Mouse (Mus musculus) retina, embryonic 14.5 days (tissue): ENCODE results near the gene Klf7.

ENCODE experiments used
- DNase-seq: peaks from one replicate; pipeline ENCODE4 v3.0.0-alpha.2; 2015; ENCODE audit warnings: low spot score

Klf7 gene

DNA sequence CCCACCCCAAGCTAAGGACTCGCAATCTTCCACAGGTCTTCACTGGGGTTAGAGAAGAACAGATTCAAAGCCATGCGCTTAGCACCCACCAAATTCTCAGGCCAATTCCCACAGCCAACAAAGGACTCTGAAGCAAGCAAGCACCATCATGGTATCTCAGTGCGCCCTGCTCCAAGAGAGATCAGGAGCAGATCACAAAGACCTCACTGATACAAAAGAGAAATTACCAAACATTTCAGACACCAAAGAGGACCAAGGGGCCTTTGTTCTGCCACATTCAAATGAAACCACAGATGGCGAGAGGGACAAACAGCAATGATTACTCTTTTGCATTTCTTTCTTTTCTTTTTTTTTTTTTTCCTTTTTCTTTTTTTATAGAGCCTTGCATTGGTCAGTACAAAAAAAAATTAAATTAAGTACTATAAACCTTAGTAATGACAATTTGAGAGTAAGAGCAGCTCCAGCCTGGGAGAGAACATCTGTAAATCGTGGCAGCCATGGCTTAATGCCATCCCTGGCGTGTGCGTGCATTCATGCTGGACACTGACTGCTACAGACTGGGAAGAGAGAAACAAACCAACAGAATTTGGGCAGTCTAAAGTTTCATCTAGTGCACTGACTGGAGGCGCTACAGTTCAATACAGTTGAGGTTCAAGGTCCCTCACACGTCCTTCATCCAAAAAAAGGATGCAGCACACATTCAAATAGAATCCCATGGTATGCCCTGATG lies 89.4 kb downstream of the Klf7 start:
- DNase-seq = no peak

DNA sequence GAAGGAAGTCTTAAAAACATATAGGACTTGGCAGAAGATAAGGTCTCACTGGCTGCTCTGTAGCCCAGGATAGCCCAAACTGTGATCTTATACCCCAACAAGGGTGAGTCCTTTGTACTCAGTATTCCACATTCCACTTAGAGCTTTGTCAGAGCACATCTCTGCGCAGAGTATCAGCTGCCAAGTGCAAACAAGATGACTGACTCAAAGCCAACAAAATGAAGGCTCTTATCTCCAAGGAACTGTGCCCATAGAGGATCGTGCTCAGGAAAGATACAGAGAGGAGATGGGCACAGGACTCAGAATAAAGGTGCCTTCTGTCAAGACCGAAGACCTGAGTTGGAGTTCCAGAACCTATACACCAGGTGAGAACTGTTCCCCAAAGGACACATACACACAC lies 100.1 kb downstream of the Klf7 start:
- no peak for DNase-seq

DNA sequence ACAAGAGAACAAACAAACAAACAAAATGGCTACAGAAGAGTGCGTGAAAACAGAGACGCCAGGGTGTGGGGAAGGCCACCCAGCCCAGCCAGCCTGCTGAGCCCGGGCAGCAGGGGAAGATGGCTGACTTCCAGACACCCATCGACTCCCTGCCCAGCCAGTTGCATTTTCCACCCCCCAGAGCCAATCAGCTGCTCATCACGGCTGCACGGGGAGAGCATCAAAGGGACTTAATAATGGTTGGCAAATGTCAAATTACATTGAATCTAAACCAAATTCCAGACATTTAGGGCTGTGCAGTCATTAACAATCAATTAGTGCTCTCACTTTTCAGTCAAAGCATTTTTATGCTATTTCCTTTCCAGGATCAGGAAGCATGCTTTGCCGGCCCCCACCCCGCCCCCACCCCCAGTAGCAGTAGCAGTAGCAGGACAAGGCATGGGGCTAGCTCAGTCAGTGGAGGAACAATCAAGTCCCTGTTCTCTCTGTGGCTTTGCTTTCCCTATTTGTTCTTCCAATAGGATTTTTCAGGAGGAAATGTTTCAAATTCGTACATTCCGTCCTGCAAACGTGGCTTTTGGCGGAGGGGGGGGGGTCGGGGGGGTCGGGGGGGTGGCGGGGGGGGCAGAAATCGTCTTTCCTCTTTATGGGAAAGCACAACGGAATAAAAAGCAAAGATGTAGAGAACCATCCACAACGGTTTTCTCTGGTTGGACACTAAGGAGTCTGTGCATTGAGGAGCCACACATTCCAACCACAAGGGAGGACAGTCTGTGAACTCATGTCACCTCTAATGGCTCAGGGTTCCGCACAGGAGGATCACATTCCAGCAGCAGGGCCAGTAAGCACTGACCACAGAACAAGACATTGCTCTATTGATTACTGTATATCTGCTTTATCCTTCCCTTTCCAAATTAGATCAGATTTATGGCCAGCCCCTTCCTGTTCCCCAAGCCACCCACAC lies 101.1 kb downstream of the Klf7 start:
- peak; percentile 23 for DNase-seq

DNA sequence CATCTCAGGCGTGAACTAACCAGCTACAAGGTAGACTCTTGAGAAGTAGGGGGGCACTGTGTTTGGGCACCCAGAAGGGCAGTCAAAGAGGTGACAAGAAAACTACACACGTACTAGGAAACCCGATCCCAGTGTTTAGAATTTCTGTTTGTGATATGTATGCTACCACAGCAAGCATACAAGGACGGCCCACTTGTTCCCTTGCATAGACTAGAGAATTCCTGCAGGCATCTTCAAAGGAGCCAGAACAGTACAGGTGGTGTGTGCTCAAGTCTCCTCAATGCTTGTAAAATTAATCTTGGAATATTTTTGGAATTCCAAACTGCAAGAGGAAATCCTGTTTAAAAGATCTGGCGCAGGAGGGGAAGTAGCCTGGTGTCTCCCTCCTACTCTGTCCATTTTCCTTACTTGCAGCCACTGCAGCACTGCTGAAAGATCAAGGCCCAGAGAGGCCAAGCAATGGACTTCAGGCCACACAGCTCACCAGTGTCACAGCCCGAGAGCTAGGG lies 102.9 kb downstream of the Klf7 start:
- DNase-seq = no peak

DNA sequence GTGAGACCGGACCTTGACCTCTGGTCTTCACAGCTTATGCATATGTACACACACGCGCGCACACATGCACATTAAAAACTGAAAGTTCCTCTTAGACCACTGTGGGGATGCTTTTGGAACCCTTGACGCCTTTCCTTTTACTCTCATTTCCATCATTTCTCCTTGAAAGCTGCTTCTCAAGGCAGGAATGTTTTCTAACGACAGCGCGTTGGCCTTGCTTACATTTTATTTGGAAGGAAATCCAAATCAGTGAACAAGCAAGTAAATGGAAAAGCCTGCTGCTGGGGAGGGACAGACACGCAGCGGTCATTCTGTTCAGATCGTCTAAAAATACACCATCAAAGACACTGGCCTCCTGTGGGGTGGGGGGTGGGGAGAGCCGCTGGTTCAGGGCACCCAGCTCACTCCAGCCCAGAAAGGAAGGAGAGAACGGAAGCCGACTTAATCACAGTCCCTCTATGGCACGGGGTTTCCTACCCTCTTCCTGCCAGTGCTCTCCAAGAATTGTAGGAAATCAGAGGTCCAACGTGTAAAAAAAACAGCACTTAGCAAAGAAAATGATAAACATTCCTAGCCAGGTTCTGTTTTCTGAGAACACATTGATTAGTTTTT lies 103.5 kb downstream of the Klf7 start:
- DNase-seq = no peak

DNA sequence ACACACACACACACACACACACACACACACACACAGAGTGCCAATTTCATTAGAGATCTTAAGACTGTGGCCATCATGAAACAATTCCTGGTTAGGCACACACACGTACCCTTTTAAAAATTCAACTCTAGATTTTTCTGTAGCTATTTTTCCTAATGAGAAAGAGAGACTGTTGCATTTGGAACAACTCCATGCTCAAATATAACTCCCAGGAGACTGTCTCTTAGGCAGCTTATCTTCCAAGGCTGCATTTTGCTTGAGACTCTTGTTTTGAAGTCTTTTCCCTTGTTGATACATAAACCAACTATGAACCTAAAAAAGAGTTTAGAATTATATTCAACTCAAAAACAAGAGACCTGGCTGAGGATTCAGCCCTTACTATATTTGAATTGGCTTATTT lies 108.0 kb downstream of the Klf7 start:
- DNase-seq = no peak

DNA sequence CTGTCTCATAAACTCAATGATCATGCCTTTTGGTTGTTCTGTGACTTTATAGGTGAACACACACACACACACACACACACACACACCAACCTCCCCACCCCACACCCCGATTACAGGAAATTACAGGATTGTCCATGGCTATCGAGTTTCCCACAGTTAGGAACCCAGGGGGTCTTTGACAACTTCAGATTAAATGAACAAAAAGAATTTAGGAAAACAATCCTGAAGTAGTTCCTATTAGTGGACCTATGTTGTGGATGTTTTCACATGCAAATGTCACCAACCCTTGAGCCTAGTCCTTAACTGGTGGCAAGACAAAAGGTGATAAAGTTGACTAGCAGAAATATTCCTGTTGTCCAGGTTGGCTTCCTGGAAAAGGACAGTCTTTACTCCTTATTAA lies 113.1 kb downstream of the Klf7 start:
- DNase-seq = no peak

DNA sequence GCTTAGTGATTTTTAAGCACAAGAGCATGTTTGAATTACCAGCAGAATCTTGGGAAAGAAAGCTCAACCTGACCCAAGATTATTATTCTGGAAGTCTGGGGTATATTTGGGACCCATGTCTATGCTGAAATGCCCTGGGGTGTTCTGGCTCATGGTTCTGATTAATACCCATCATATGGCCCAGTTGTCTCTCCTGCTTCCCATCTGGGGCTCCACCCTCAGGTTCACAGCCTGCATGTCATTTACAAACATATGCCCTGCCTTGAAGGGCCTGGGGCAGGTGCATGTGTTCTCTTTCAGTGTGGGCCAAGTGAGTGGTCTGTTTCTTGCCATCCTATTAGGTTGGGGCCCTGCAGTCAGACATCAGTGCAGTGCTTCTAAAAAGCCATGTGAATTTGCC lies 114.1 kb downstream of the Klf7 start:
- no peak for DNase-seq

DNA sequence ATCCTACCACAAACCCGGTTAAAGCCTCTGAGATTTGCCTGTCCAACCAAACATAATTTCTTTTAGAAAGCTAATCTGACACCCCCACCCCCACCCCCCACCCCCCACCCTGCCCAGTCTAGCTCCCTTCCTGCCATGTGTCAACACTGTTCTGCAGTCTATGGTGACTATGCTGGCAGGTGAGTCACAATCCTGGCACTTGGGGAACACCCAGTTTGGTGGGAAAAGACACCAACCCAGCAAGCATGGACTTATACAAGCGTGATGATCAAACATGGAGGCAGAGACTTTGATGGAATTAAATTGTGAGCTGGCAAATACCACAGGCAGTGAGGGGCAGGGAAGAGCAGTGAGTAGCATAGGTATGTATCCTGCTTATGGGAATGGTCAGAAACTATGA lies 116.9 kb downstream of the Klf7 start:
- no peak for DNase-seq

DNA sequence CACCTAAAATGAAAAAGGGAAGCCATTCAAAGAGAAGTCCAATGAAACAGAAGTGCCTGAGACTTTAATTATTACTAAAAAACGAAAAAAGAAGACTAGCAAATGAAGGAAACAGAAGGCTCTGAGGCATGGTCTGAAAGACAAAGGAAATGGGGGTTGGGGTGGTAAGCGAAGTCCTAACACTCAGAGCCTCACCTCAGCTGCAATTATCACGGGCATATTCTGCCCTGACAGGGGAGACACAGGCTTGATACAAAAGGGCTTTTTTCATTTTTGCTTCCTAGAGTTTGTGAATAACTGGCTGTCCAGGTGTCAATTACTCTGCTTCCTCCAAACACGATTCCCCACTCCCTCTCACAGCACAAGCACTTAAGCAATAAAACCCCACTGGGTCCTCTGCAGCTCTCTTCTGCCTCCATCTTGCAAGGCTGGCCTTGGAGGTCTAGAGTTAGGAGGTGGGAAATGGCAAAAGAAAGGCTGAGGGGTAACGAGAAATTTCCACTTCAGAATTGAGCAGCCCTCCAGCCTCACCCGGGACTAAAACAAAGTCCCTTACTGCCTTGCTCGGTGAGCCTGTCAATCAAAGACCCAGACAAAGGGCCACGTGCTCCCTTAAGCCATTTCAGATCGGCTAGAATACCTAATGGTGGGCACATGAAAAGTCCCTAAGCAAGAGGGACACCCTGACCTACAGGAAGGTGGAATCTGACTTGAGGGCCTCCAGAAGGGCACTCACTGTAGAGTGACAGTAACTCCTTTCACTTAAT lies 118.4 kb downstream of the Klf7 start:
- no peak for DNase-seq

DNA sequence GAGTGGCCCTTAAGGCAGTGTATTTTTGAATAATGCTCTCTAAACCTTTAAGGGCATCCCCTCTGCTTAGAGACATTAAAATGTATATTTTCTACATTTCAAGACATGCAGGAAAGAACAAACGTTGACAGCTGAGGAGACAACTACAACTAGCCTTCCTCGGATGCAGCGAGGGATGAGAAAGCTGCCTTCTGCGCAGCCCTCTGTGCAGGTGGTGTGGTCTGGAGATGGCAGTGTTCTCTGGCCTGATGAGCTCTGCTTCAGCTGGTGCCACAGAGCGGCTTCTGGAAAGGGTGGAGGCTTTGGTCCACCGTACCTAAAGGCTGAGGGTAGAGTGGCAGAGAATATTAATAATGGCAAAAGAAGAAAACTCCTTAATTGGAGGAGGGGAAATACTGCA lies 120.0 kb downstream of the Klf7 start:
- no peak for DNase-seq

DNA sequence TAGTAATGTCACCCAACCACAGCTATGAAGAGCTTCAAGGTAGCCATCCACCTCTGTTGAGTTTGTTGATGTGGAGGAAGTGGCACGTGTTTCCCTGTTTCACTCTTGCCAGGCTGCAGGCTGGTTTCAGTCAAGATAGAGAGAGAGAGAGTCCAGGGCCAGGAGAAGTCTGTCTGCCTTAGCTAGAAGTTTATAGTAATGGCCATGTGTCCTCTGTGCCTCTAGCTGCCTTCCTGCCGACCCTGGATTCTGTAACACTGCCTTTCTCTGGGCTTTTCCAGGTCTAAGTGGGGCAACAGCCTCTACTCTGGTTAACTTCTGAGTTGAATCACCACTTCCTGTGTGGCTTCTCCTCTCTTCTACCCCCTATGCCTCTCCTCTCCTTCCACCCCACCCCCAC lies 121.5 kb downstream of the Klf7 start:
- DNase-seq = no peak

DNA sequence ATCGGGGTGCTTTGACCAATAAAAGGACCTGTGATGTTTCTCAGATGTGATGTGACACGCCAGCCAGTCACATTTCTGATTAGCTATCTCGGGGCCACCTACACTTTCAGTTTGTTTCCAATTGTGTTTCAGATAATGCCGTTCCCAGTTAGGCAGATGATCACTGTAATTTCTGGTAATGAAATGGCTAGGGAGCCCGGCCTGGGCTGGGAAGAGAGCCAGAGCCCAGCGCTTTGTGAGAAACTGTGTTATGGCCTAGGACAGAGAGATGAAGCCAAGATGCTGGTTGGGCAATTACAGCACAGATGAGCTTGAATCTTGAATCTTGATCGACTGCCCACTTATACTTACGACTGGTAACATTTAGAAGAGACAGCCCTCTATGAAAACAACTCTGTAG lies 122.6 kb downstream of the Klf7 start:
- no peak for DNase-seq

DNA sequence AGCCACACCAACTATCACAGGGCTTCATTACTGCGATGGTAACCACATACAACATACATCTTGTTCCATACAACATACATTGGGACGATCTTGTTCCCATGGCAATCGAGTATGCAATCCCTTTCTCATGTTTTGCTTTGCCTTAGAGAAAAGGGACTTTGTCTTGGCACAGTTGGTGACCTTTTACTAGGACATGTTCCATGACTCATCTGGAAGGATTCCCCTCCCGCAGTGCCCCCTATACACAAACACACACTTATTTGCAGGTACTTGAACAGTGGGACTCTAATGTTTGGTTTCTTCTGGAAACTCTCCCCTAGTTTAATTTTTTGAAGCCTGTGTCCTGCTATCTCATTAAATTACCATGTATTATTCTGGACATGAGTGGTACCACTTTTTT lies 123.2 kb downstream of the Klf7 start:
- DNase-seq = no peak

DNA sequence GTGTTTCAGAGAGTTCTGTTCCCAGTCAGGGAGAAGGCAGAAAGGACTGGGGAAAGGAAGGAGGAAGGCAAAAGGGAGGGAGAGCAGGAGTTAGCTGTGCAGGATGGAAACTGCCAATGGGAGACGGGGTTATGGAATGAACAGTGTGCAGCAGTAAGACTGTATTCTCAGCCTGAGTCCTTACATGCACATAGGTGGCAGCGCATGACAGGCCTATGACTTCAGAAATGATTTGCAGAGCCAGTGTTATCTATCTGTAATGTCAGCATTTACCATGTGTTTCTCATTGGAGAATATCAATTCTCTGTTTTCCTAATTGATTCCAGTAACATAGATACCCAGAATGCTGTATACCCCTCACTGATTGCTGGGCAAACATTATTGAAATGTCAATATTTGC lies 123.9 kb downstream of the Klf7 start:
- DNase-seq = no peak

DNA sequence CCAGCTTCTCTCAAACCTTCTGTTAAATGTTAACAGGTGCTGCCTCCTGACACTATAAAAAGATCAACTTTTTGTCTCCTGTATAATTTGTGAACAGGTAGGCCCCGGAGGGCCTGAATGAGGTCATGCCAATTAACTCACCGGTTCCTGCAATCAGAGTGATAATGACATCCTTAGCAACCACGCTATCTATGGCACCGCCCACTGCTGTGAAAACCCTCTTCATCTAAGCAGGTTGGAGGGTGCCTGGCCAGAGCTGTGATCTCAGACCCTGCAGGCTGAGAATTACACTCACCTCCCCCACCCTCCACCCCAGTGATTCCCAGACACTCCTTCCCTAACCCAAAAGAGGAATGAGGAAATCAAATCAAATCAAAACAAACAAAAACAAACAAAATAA lies 126.3 kb downstream of the Klf7 start:
- DNase-seq = no peak

DNA sequence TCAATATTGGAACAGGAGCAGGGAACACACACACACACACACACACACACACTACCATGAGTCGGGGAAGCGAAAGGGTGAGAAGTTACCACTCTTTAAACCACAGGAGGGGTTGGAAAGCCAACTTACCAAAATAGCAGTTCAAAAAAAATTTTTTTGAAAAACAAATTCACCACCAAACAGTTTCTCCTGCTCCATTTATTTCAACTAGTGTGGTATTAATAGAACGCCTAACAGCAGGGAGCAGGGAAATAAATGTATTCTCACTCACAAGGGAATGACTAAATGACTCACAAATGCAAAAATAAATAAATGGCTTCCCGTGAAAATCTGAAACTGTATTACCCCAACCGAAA lies 127.0 kb downstream of the Klf7 start:
- DNase-seq = no peak

DNA sequence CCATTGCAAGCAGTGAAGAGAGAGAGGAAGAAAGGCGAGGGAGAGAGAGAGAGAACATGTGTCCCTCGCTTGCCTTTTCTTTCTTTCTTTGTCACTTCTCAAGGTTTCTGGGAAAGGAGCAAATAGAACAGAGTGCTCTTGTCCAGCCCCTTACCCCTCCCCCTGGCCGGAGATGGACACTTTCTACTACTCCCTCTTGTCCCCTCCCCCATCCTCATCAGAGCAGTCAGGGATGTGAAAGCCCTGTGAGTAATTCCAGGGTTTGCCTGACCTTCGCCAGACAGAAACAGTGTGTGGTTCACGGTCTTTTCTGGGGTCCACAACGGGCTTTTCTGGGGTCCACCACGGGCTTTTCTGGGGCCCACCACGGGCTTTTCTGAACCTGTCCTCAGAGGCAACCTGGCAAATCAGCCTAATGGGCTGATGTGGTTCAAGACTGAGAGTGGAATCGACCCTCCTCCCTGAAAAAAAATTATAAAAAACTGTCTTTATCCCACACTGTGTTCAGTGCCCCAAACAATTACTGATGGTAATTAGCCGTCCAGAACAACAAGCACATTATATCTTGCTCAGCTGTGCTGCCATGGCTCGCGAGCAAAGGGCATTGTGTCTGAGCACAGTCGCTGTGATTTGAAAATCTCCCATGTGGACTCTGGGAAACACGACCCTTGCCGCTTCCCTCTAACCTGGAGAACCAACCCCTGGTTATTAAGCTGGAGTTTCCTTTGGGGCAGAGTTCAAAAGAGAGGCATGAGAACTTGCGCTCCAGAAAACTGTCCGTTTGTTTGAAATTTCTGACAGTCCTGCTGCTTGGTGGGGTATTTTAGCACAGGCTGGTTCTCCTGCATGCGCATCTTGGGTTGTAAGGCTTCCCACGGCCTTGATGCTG lies 127.6 kb downstream of the Klf7 start:
- DNase-seq = peak; percentile 73

DNA sequence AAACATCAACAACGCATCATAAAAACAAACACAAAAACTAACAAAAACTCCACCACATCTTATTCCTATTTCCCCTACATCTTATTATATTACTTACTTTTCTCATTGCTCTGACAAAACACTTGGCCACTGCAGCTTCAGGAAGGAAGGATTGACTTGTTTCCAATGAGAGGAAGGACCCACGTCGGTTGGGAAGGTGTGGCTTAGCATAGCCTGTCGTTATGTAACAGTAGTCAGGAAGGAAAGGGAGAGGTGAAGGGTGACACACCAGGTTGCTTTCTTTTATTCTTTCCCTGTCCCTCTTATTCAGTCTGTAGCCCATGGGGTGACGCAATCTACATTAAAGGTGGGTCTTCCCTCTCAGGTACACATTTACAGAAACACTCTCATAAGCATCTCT lies 129.6 kb downstream of the Klf7 start:
- no peak for DNase-seq

DNA sequence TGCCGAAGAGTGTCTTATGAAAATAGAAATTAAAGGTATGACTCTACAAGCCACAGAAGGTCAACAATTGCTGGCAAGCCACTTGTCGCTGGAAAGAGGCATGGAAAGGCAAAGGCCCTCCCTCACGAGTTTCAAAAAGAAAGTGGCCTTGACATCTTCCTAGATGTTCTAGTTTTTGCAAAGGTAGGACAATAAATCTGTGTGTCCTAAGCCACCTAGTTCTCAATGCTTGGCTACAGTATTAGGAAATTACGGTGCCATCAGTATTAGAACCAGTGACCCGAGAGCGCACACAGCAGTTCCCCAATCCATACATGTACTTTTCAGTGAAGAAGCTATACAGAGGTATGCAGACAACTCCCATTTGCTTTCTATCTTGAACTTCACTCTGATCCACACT lies 131.7 kb downstream of the Klf7 start:
- DNase-seq = no peak

DNA sequence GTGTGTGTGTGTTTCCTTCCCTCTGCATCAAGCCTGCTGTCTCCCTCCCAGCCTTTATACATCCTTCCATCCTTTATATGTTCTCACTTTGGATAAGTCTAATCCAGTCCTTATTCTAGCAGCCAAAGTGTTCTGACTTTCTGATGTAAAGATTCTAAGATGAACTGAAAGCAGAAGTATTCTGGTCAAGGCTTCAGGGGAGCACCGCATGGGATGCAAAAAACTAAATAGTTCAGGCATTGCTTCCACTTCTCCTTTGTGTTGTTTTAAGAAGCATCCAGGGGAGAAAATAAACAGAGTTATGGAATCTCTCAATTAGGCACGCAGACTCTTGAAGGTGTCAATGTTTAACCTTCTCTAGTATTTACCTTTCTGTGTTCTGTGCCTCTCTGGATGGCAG lies 141.3 kb downstream of the Klf7 start:
- DNase-seq = no peak
